Mouse (Mus musculus) adrenal gland, postnatal 4 days (tissue): ENCODE data around the gene Picalm. TPM values are rescaled to one million over a fixed set of nuclear protein-coding genes. Genes with fewer than 3 reads are reported as not detected.
A peak's percentile ranks its signal among the peaks of the same experiment; 100 is the strongest.

ENCODE experiments used
- DNase-seq, 2 experiments: peaks; one replicate each; pipeline ENCODE4 v3.0.0; 2021 to 2022; ENCODE audit warnings: low spot score in 2 of 2, mixed read lengths in 2 of 2
- long read RNA-seq, 2 experiments: library from polyadenylated mRNA; stranded (forward); transcript quantifications; one replicate each; pipeline ENCODE4 v2.0.0; 2021
- total RNA-seq, 2 experiments: library from RNA; stranded (reverse); gene quantifications; 2 replicates each; pipeline ENCODE4 v1.2.3; 2021

The Picalm gene
- total RNA-seq, result 100 to 1,000 TPM; 198 to 211 TPM
- long read RNA-seq, experiment 1, partial matches to known transcripts, result 1 of 15 reads
- long read RNA-seq, experiment 1, other reads (novel, unspliced or antisense), result 6 of 15 reads
- long read RNA-seq, experiment 2, full-length matches to known transcripts, result 27 of 70 reads
- long read RNA-seq, experiment 2, partial matches to known transcripts, result 14 of 70 reads
- long read RNA-seq, experiment 2, other reads (novel, unspliced or antisense), result 29 of 70 reads

GRCm38 (mm10) chr7:90129732-90130392 lies at the start of gene Picalm:
Gene Picalm, plus strand, starts transcription at chr7:90130213.
- DNase-seq, result peak; percentile 94 to 97

DNA sequence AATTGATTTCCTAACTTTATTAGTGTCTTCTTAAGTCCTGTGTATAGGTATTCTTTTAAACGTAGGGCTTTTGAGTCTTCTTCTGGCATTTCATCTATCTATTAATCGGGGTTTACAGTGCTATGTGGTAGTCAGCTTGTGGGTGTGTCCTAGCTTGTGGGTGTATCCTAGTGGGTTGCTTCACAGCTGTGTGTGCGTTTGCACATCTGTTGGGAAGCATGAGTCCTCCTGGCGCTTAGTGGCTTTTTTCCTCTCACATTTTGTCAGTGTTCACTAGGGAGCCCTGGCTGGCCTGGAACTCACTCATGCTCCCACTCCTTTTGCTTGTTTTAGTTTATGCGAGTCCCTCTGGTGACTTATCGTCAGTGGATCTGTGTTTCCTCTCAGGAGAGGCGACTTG lies 46.2 kb upstream of the Picalm start:
- no peak for DNase-seq

DNA sequence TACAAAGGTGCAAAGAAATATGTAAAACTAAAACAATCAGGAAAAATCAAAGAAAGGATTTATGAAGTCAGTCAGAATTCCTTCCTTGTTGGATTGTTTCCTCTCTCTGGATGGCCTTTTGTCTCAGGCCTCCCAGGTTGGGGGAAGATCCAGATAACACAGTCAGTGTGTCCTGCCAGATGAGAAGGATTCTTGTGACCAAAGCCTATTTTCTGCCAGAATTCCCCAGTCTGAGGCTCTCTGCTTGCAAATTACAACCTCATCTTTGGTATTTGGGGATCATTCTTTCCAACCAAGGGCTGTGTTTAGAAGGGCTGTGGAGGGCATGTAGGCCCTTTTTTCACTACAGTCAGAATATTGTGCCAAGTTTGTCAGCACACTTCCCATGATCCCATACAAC lies 45.5 kb upstream of the Picalm start:
- no peak for DNase-seq

DNA sequence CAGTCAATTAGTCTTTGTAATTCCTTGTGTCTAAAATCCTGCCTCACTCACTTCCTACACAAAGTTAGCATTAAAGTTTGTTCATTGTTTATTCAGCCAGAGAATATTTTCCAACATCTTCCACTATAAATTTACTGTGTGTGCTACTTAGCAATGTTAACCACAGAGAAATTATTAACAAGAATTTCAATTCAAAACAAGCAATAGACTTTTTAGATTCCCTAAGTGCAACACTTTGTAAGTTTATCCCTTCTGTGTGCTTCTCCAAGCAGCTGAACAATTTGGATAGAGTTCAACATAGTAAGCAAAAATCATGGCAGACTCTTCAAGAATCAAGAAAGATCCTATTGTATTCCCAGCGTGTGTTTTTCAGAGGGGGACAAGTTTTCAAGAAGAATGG lies 44.3 kb upstream of the Picalm start:
- DNase-seq, result no peak

DNA sequence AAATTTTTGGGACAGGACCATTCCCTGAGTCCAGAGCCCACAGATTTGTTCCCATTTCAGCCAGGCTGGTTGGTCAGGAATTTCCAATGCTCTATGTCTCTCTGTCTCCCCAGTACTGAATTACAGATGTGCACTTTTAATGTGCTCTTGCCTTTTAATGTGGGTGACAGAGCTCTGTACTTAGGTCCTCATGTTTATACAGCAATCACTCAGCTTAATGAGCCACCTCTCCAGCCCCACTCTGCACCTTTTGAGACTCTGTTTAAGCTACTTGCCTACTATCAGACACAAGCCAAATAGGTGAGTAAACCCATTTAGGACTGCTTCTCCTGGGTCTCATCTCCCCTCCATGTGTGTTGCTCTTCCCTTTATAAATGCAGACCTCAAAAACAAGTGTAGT lies 43.2 kb upstream of the Picalm start:
- no peak for DNase-seq

GRCm38 (mm10) chr7:90090996-90091395 lies 39.0 kb upstream of the Picalm start:
- no peak for DNase-seq

GRCm38 (mm10) chr7:90091756-90092155 lies 38.3 kb upstream of the Picalm start:
- no peak for DNase-seq

DNA sequence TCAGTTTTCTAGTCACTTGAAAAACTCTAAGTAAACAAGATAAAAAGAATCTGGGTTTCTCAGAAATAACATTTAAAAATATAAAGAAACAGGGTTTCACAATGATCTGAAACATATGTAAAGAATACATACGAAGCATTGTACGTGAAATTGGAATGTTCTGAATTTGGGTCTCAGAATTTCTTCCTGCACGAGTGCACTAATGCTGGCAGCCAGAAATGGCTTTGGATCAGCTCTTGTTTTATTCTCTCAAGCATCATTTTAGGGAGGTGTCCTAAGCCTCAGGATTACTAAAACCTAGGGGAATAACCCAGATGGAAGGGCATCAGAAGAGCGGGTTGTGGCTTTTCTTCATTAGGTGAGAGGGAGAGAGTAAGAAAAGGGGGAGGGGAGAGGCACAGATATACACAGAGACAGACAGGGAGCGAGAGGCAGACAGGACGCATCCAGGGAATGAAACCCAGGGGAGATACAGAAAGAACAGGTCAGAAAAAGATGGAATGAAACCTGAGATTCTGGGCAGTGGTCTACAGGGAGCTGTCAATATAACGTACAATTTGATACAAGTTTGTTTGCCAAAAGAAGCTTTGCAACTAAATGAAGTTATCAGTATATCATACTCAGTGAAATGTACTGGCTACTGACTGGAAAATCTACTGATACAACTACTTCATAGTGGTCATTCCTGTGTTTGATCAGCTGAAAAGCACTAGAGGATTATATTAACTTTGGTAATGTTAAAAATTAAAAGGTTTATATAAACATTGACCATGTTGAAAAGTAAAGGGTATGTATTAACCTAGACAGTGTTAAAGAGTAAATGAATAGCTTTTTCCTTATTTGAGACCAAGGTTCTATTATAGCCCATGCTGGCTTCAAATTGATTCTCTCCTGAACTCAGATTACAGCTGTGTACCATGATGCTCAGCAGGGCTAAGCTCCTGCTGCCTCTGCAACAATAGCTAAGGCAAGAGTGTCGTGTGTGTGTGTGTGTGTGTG lies 37.3 kb upstream of the Picalm start:
- DNase-seq, result no peak

- DNase-seq, result no peak
Measured at GRCm38 (mm10) chr7:90095097-90095496, 34.9 kb upstream of the Picalm start.

DNA sequence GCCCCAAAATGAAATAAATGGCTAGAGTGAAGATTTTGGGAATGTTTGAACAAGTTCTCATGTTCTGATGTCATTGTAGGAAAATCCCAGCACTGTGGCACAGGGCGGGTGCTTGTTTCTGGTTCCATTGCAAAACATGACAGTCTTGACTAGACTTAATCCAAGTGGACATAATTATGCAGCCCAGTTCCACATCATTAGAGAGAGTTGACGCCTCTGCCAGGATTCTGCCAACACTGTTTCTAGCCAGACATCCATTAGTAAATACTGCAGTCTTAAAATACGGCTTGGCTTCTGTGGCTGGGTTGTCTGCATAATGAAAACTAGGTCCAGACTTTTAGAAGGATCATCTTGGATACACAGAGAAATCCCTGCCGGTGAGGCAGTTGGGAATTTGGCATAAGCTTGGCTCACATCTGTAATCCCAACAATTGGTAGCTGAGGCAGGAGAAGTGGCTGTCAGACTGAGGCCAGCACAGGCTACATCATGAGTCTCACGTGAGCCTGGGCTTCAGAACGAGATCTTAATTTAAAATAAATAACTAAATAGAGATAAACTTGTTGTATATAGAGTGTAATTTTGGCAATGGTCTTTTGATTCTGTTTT lies 34.1 kb upstream of the Picalm start:
- DNase-seq, result no peak

DNA sequence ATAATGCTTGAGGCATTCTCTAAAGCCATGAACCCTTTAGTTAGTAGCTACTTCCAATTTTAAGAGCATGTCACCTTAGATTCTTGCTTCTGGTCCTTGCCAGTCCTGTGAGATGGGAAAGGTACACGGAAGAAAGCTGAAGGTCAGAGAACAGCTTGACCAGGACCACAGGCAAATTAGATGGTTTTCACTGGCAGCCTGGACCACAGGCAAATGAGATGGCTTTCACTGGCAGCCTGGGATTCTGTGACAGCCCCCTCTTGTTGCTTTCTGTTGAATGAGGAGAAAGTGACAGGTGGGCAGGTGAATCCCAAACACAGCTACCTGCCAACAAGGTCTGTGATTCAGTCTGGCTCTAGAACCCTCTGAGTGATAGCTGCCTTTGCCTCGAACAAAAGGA lies 33.4 kb upstream of the Picalm start:
- DNase-seq, result no peak

GRCm38 (mm10) chr7:90098253-90098652 lies 31.8 kb upstream of the Picalm start:
- DNase-seq, result no peak

DNA sequence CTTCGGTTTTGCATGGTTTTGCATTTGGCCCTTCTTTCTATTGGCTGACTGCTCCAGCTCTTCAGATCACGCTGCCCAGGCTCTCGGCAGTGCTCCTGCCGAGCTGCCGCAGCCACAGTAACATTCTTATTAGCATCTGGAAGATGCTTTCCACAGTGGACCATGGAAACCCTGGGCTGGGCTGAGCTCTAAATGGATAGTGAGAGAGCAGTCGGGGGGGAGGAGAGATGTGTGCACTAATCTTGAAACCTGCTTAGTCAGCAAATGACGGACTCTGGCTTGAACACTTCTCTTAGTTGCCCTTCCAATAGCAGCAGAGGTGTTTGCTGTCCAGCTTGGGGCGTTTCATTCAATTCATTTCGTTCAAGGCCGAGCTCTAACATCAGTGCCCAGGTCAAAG lies 30.8 kb upstream of the Picalm start:
- no peak for DNase-seq

DNA sequence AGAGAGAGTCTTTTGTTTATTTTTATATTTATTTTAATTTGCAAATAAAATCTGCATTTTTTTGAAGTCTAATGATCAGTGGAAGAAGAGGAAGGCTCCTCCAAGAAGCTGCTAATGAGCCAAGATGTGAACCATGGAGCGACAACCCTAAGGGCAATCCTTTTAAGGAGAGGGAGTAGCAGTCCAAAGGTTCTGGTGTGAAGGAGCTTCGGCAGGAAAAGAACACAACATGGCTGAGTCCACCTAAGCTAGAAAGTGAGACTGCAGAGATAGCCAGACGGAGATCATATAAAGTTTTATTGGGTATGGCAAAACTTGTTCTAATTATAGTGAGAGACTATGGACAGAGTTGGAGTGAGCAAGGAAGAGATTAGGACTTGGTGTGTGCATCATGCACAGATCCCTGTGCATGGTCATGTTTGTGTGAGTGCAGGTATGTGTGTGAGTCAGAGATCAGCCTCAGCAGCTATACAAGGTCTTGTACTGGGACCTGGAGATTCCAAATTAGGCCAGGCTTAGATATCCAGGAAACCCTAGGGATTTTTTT lies 29.3 kb upstream of the Picalm start:
- DNase-seq, result no peak

- no peak for DNase-seq
Measured at GRCm38 (mm10) chr7:90116100-90116499, 13.9 kb upstream of the Picalm start.

DNA sequence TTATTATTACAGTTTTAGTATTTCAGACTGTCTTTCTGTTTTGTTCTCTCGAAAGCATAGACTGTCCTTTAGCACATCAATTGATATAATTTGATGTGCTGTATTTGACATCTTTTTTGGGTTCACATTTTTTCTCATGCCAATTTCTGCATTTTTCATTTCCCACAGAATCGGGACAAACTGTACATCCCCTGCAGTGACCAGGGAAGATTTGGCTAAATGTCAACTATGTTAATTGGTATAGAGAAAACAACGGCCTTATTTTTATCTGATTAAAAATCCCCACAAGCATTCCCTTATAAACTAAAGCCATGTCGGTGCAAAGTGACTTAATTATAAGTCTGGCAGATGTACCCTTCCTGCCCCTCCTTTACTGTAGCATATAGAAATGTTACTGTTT lies 9.9 kb upstream of the Picalm start:
- DNase-seq, result no peak

DNA sequence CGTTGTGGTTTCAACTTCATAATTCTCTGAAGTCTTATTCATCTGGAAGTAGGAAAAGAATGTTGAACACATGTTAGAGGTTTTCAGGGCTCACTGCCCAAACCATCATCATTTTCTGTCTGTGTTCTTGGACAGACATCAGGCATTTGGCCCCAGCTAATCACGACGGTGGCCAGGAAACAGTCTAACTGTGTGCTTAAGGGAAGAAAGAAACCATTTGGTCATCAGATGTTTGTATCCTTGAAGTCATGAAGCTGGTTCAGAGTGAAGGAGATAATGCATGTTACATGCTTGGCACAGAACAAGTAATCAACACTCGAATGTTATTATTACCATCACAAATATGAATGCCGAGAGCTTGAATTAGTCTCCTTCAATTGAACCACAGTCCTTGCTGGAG lies 5.0 kb upstream of the Picalm start:
- no peak for DNase-seq

- no peak for DNase-seq
Measured at GRCm38 (mm10) chr7:90128631-90129200, 1.3 kb upstream of the Picalm start.

DNA sequence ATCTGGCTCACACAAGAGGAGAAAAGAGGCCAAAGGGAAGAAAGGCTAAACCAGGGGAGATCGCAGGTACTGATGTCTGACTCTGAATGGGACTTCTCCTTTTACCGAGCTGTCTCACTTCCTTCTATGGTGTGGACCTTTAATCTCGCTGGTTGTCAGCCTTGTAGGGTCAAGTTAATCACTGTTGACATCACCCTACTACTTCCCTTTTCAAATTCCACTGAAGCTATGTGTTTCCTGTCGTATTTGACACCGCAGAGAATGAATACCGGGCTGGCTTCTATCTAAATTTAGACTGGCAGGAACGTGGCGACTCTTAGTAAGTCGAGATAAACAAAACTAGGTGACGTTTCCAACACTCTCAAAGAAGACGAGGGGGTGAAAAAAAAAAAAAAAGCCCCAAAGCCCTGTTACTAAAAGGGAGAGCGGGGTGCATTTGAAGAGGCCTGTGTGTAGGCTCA lies 712 bp upstream of the Picalm start:
- DNase-seq, result no peak

GRCm38 (mm10) chr7:90130501-90131375 lies 725 bp downstream of the Picalm start:
- DNase-seq, result no peak
